Comparison of ENCODE assay signal across 26 mouse cellular contexts in genomic region chr19:47516879-47517278, GRCm38 (mm10). TPM values are rescaled to one million over a fixed set of nuclear protein-coding genes. Genes with fewer than 3 reads are reported as not detected.
DNase-seq lines count a peak whose midpoint lies in the region; ATAC-seq and TF ChIP-seq lines count a peak whose summit lies in the region.
"Had no signal": no experiment of that assay in that cellular context is flagged by ENCODE, and none has a peak within 500 bp of the region (broad histone marks: within the 10 kb centered on the region; RNA-seq: fewer than 3 reads in every experiment).

No protein-coding gene starts in this region.

- no peaks in the 10 kb centered on the region for H3K27me3 ChIP-seq in heart, embryonic 15.5 days
- no peaks in the 10 kb centered on the region for H3K27me3 ChIP-seq in stomach, postnatal 0 days (ENCODE audit: control insufficient read depth, insufficient read depth, low read length)
- H3K27me3 ChIP-seq: limb, embryonic 13.5 days; liver, embryonic 12.5 days; midbrain, embryonic 15.5 days; neural tube, embryonic 12.5 days; Patski; stomach, embryonic 15.5 days had no signal

- peak; percentile 91 for ATAC-seq in frontal cortex, adult (ENCODE audit: low TSS enrichment)
- ATAC-seq in heart, embryonic 15.5 days (replicated peaks; ENCODE audit: insufficient number of reproducible peaks, insufficient read depth, low FRiP score, low read depth) = peak; percentile 38; the same call in 1 of the 2 replicates
- no peak for ATAC-seq in stomach, postnatal 0 days (ENCODE audit: low FRiP score, low TSS enrichment)
- ATAC-seq: hindbrain, postnatal 0 days; intestine, embryonic 16.5 days; liver, embryonic 12.5 days; midbrain, embryonic 15.5 days; Patski had no signal

- H3K4me2 ChIP-seq in heart, embryonic 15.5 days = no peak overlapping the region
- H3K4me2 ChIP-seq in stomach, postnatal 0 days (replicated peaks; ENCODE audit: low read depth) = no peak overlapping the region
- H3K4me2 ChIP-seq: limb, embryonic 13.5 days; liver, embryonic 12.5 days; lung, embryonic 14.5 days; midbrain, embryonic 15.5 days; neural tube, embryonic 12.5 days; stomach, embryonic 15.5 days had no signal

- no peak for DNase-seq in frontal cortex, postnatal 25 days (ENCODE audit: low spot score in 2 of 2)
- no peak for DNase-seq in heart, adult 8-10 months (ENCODE audit: low spot score)
- peak; percentile 64 to 76 for DNase-seq in right cerebral cortex, postnatal 10 days (ENCODE audit: low spot score in 2 of 2)
- DNase-seq in right cerebral cortex, adult 2 months (ENCODE audit: low spot score in 2 of 2) = no peak
- DNase-seq in stomach, postnatal 0 days (ENCODE audit: low spot score) = peak; percentile 39
- DNase-seq in thymus, postnatal 10 days (ENCODE audit: low spot score in 2 of 2) = no peak
- DNase-seq: cerebellum, adult 11-12 months; cerebellum, postnatal 14 days; gastrocnemius, postnatal 25 days; kidney, adult 9 months; kidney, postnatal 25 days; lung, embryonic 14.5 days; thymus, adult 18-20 months; thymus, postnatal 4 days had no signal

- WGBS in heart, embryonic 15.5 days = 62% methylated on average over 12 of the region's 12 CpGs
- WGBS in stomach, postnatal 0 days = 67% methylated on average over 12 of the region's 12 CpGs

- H3K4me3 ChIP-seq in heart, embryonic 15.5 days = no peak overlapping the region
- no peak overlapping the region for H3K4me3 ChIP-seq in stomach, postnatal 0 days (ENCODE audit: low read depth, low read length)
- H3K4me3 ChIP-seq: layer of hippocampus, adult 2 months; limb, embryonic 13.5 days; liver, embryonic 12.5 days; midbrain, embryonic 15.5 days; neural tube, embryonic 12.5 days; stomach, embryonic 15.5 days had no signal

- H3K9me3 ChIP-seq in heart, embryonic 15.5 days (replicated peaks) = no peaks in the 10 kb centered on the region
- H3K9me3 ChIP-seq in stomach, postnatal 0 days (ENCODE audit: control insufficient read depth, low read length) = no peaks in the 10 kb centered on the region
- H3K9me3 ChIP-seq: limb, embryonic 13.5 days; liver, embryonic 12.5 days; midbrain, embryonic 15.5 days; neural tube, embryonic 12.5 days; stomach, embryonic 15.5 days had no signal

- H3K9ac ChIP-seq in heart, embryonic 15.5 days = no peak overlapping the region
- no peak overlapping the region for H3K9ac ChIP-seq in stomach, postnatal 0 days (ENCODE audit: low read length)
- H3K9ac ChIP-seq: limb, embryonic 13.5 days; lung, embryonic 14.5 days; midbrain, embryonic 15.5 days; neural tube, embryonic 12.5 days; stomach, embryonic 15.5 days had no signal

- peaks cover 39% of the 10 kb centered on the region for H3K4me1 ChIP-seq in heart, embryonic 15.5 days (replicated peaks)
- H3K4me1 ChIP-seq in stomach, postnatal 0 days (replicated peaks; ENCODE audit: control insufficient read depth, insufficient read depth) = no peaks in the 10 kb centered on the region
- H3K4me1 ChIP-seq: limb, embryonic 13.5 days; midbrain, embryonic 15.5 days; neural tube, embryonic 12.5 days had no signal

- no peak for TF ChIP-seq CTCF in stomach, postnatal 0 days (IDR thresholded peaks at IDR 0.05; ENCODE audit: low read depth)

- H3K36me3 ChIP-seq in heart, embryonic 15.5 days = peaks cover 13% of the 10 kb centered on the region; the same call in 1 of the 2 replicates
- peaks cover 6% of the 10 kb centered on the region for H3K36me3 ChIP-seq in stomach, postnatal 0 days (ENCODE audit: control insufficient read depth, insufficient read depth, low read length)
- H3K36me3 ChIP-seq: midbrain, embryonic 15.5 days had no signal

- H3K27ac ChIP-seq in heart, embryonic 15.5 days = peak overlapping the region; percentile 59
- peak overlapping the region; percentile 49 for H3K27ac ChIP-seq in stomach, postnatal 0 days (replicated peaks)
- H3K27ac ChIP-seq: hindbrain, postnatal 0 days; layer of hippocampus, adult 2 months; limb, embryonic 13.5 days; liver, embryonic 12.5 days; macrophage; midbrain, embryonic 15.5 days; neural tube, embryonic 12.5 days; stomach, embryonic 15.5 days had no signal

- no peak for TF ChIP-seq EP300 in stomach, postnatal 0 days (optimal IDR thresholded peaks at IDR 0.05)

RNA-seq across cellular contexts. Expression of gene Stn1, which starts 20.4 kb away (rescaled TPM):
- 29.0 and 36.1 TPM in 2 replicates for polyA plus RNA-seq in heart, embryonic 15.5 days (2015; fragmentation: Nextera tagmentation; extraction: Ambion mirVana)
- total RNA-seq in heart, adult 8-10 months (2022) = 10 to 100 TPM; 19.3 to 22.2 (median 20.0) TPM
- 25.9 and 28.5 TPM in 2 replicates for polyA plus RNA-seq in stomach, postnatal 0 days (2015; fragmentation: Nextera tagmentation; extraction: Ambion mirVana)

RNA-seq across cellular contexts. Expression of gene Sh3pxd2a, which starts 52.7 kb away (rescaled TPM):
- polyA plus RNA-seq in heart, embryonic 15.5 days (2015; fragmentation: Nextera tagmentation; extraction: Ambion mirVana) = 5.3 and 7.2 TPM in 2 replicates
- 10 to 100 TPM; 40.6 to 54.7 (median 46.2) TPM for total RNA-seq in heart, adult 8-10 months (2022)
- polyA plus RNA-seq in stomach, postnatal 0 days (2015; fragmentation: Nextera tagmentation; extraction: Ambion mirVana) = 3.7 and 4.3 TPM in 2 replicates

Comparison
In these comparisons a context has a peak if more than half of its experiments do, and no peak if none do; other contexts are left out.
1. DNase-seq: peak in right cerebral cortex, postnatal 10 days (2 of 2) and stomach, postnatal 0 days (single experiment); none in frontal cortex, postnatal 25 days (0 of 2), heart, adult 8-10 months (single experiment), right cerebral cortex, adult 2 months (0 of 2) and thymus, postnatal 10 days (0 of 2).